Mouse (Mus musculus): ENCODE data around the gene Tspan11. TPM values are rescaled to one million over a fixed set of nuclear protein-coding genes. Genes with fewer than 3 reads are reported as not detected.

Tspan11 gene
- total and polyA plus RNA-seq, 3 experiments: not detected

DNA sequence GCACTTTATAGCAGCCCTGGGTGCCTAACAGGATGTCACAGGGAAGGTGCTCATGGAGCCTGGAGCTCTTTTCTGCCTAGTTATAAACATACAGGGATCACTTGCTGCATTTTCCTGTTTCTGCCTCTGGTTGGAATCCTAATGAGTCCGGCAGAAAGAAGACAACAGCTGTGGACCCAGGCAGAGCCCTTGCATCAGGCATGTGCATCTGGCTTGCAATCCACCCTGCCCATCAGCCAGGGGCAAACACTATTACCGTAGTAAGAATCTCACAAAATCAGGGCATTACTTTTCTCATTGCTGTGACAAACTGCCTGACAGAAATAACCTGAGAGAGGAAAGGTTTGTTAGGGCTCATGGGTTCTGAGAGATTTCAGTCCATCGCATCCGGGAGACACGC is 68.8 kb downstream of the Tspan11 start:
- TF ChIP-seq CTCF (conservative IDR thresholded peaks at IDR 0.05 in 1 of 2, IDR thresholded peaks at IDR 0.05 in 1 of 2; ENCODE audit: low read depth in 2 of 2, low read length in 2 of 2): no peak
- no peak for TF ChIP-seq USF2 (conservative IDR thresholded peaks at IDR 0.05; ENCODE audit: low read depth, low read length)
- TF ChIP-seq NELFE (IDR thresholded peaks at IDR 0.05; ENCODE audit: low read depth, low read length): no peak
- TF ChIP-seq IRF4 (IDR thresholded peaks at IDR 0.05; ENCODE audit: low read depth, low read length): no peak
- TF ChIP-seq EP300 (IDR thresholded peaks at IDR 0.05; ENCODE audit: low read length): no peak
- TF ChIP-seq NRF1 (IDR thresholded peaks at IDR 0.05; ENCODE audit: low read depth, low read length): no peak
- TF ChIP-seq CHD1 (IDR thresholded peaks at IDR 0.05; ENCODE audit: low read depth, low read length): no peak
- no peak for TF ChIP-seq MXI1 (IDR thresholded peaks at IDR 0.05; ENCODE audit: low read depth, low read length)
- TF ChIP-seq ZC3H11A (IDR thresholded peaks at IDR 0.05; ENCODE audit: low read depth, low read length): no peak
- no peak for TF ChIP-seq JUND (conservative IDR thresholded peaks at IDR 0.05; ENCODE audit: low read depth, low read length)
- TF ChIP-seq ZNF384 (IDR thresholded peaks at IDR 0.05; ENCODE audit: low read depth, low read length): no peak
- TF ChIP-seq GABPA (IDR thresholded peaks at IDR 0.05; ENCODE audit: insufficient replicate concordance, low read depth, low read length): no peak
- no peak for TF ChIP-seq ZMIZ1 (IDR thresholded peaks at IDR 0.05; ENCODE audit: low read depth, low read length)
- dilution Hi-C loops (cut with MboI; ENCODE audit: extremely low pct_ligation_motif_present, extremely low pct_unique_long_range_greater_than_20kb, low sequenced_read_pairs): no loop called here

GRCm38 (mm10) chr6:127960203-127960602 is 72.8 kb downstream of the Tspan11 start:
- H3K9me3 ChIP-seq (replicated peaks; ENCODE audit: low read length): no peaks in the 10 kb centered on the region
- no peak overlapping the region for H3K27ac ChIP-seq (ENCODE audit: insufficient read depth, low read depth)
- no peak for DNase-seq (ENCODE audit: extremely low read depth)
- no peak overlapping the region for H3K9ac ChIP-seq (ENCODE audit: insufficient read depth, low read depth)
- H3K4me3 ChIP-seq (replicated peaks in 1 of 3; ENCODE audit: low read depth in 2 of 3, low read length in 2 of 3, poor library complexity in 1 of 3): no peak overlapping the region
- TF ChIP-seq MXI1 (IDR thresholded peaks at IDR 0.05; ENCODE audit: low read depth, low read length) (no peak), CHD2 (IDR thresholded peaks at IDR 0.05; ENCODE audit: low read length) (no peak), ZC3H11A (IDR thresholded peaks at IDR 0.05; ENCODE audit: low read depth, low read length) (no peak), MAFK (IDR thresholded peaks at IDR 0.05; ENCODE audit: insufficient replicate concordance, low read length) (no peak), RCOR1 (conservative IDR thresholded peaks at IDR 0.05; ENCODE audit: low read depth, low read length) (no peak), CTCF (conservative IDR thresholded peaks at IDR 0.05 in 1 of 2, IDR thresholded peaks at IDR 0.05 in 1 of 2; ENCODE audit: low read depth in 2 of 2, low read length in 2 of 2) (no peak), ELF1 (IDR thresholded peaks at IDR 0.05; ENCODE audit: low read depth, low read length) (no peak), NELFE (IDR thresholded peaks at IDR 0.05; ENCODE audit: low read depth, low read length) (no peak), MYC (IDR thresholded peaks at IDR 0.05; ENCODE audit: low read depth, low read length) (no peak), PAX5 (IDR thresholded peaks at IDR 0.05; ENCODE audit: low read length) (no peak)
- H3K79me2 ChIP-seq (replicated peaks; ENCODE audit: control insufficient read depth, extremely low read depth, insufficient read depth, poor library complexity, severe bottlenecking): no peaks in the 10 kb centered on the region
- in situ Hi-C loops (cut with MboI; ENCODE audit: low pct_ligation_motif_present, low pct_unique_long_range_greater_than_20kb, low sequenced_read_pairs): no loop called here
- no peaks in the 10 kb centered on the region for H3K36me3 ChIP-seq (replicated peaks in 1 of 2; ENCODE audit: control insufficient read depth in 1 of 2, insufficient read depth in 1 of 2, low read length in 1 of 2)
- dilution Hi-C loops (cut with MboI; ENCODE audit: extremely low pct_ligation_motif_present, extremely low pct_unique_long_range_greater_than_20kb, low sequenced_read_pairs): no loop called here
- H3K27me3 ChIP-seq (replicated peaks): peaks cover 94% of the 10 kb centered on the region
- H3K4me1 ChIP-seq (ENCODE audit: control insufficient read depth in 1 of 2, insufficient read depth in 2 of 2): no peaks in the 10 kb centered on the region
- no peak overlapping the region for H3K4me2 ChIP-seq (ENCODE audit: insufficient read depth, low read depth, poor library complexity, severe bottlenecking)

More for the DNA sequence above, 68.8 kb downstream of the Tspan11 start:
- no peaks in the 10 kb centered on the region for H3K9me3 ChIP-seq (replicated peaks; ENCODE audit: low read length)
- peaks cover 93% of the 10 kb centered on the region for H3K27me3 ChIP-seq (replicated peaks)
- no peak overlapping the region for H3K9ac ChIP-seq (ENCODE audit: insufficient read depth, low read depth)
- H3K79me2 ChIP-seq (replicated peaks; ENCODE audit: control insufficient read depth, extremely low read depth, insufficient read depth, poor library complexity, severe bottlenecking): no peaks in the 10 kb centered on the region
- H3K4me1 ChIP-seq (ENCODE audit: control insufficient read depth in 1 of 2, insufficient read depth in 2 of 2): no peaks in the 10 kb centered on the region
- no peak overlapping the region for H3K4me2 ChIP-seq (ENCODE audit: insufficient read depth, low read depth, poor library complexity, severe bottlenecking)
- H3K27ac ChIP-seq (ENCODE audit: insufficient read depth, low read depth): no peak overlapping the region
- no peaks in the 10 kb centered on the region for H3K36me3 ChIP-seq (replicated peaks in 1 of 2; ENCODE audit: control insufficient read depth in 1 of 2, insufficient read depth in 1 of 2, low read length in 1 of 2)
- no peak overlapping the region for H3K4me3 ChIP-seq (replicated peaks in 1 of 3; ENCODE audit: low read depth in 2 of 3, low read length in 2 of 3, poor library complexity in 1 of 3)
- DNase-seq (ENCODE audit: extremely low read depth): no peak
- in situ Hi-C loops (cut with MboI; ENCODE audit: low pct_ligation_motif_present, low pct_unique_long_range_greater_than_20kb, low sequenced_read_pairs): no loop called here

All from CH12.LX (cell line).